Comparison of ENCODE assay signal across 10 mouse cellular contexts in genomic region chr7:114892618-114893257, GRCm38 (mm10).
DNase-seq lines count a peak whose midpoint lies in the region; ATAC-seq lines count a peak whose summit lies in the region.
"Had no signal": no experiment of that assay in that cellular context is flagged by ENCODE, and none has a peak within 500 bp of the region (broad histone marks: within the 10 kb centered on the region; RNA-seq: fewer than 3 reads in every experiment).

No protein-coding gene starts in this region.

- ATAC-seq in hindbrain, embryonic 12.5 days (ENCODE audit: low FRiP score): peak; percentile 78
- peak; percentile 78 for ATAC-seq in hindbrain, embryonic 15.5 days (ENCODE audit: low FRiP score, low read depth)
- peak; percentile 55; the same call in 1 of the 2 replicates for ATAC-seq in midbrain, embryonic 15.5 days (replicated peaks)
- ATAC-seq: intestine, postnatal 0 days had no signal

- H3K4me1 ChIP-seq in hindbrain, embryonic 12.5 days: no peaks in the 10 kb centered on the region; the same call in 1 of the 2 replicates
- no peaks in the 10 kb centered on the region for H3K4me1 ChIP-seq in hindbrain, embryonic 10.5 days (replicated peaks)
- H3K4me1 ChIP-seq in hindbrain, embryonic 15.5 days (replicated peaks): 0 out of 2 replicates have a peak, but pooled peaks cover 8% of the 10 kb centered on the region
- peaks cover 8% of the 10 kb centered on the region; the same call in 1 of the 2 replicates for H3K4me1 ChIP-seq in midbrain, embryonic 15.5 days
- H3K4me1 ChIP-seq: stomach, embryonic 15.5 days had no signal

- no peak overlapping the region for H3K9ac ChIP-seq in hindbrain, embryonic 12.5 days
- H3K9ac ChIP-seq in hindbrain, embryonic 15.5 days: no peak overlapping the region
- no peak overlapping the region for H3K9ac ChIP-seq in midbrain, embryonic 15.5 days
- H3K9ac ChIP-seq: stomach, embryonic 15.5 days had no signal

- no peak overlapping the region for H3K4me3 ChIP-seq in hindbrain, embryonic 12.5 days
- H3K4me3 ChIP-seq in hindbrain, embryonic 10.5 days: no peak overlapping the region
- H3K4me3 ChIP-seq in hindbrain, embryonic 15.5 days: no peak overlapping the region
- H3K4me3 ChIP-seq in midbrain, embryonic 15.5 days: no peak overlapping the region
- H3K4me3 ChIP-seq: stomach, embryonic 15.5 days had no signal

- DNase-seq in hindbrain, embryonic 10.5 days (ENCODE audit: low spot score): no peak
- peak; percentile 72 to 86 for DNase-seq in cerebellum, postnatal 10 days
- DNase-seq in urinary bladder, postnatal 36 days (ENCODE audit: low spot score in 2 of 2): no peak
- no peak for DNase-seq in thymus, postnatal 4 days
- DNase-seq in lung, postnatal 14 days: no peak

- H3K4me2 ChIP-seq in hindbrain, embryonic 12.5 days (replicated peaks): no peak overlapping the region
- no peak overlapping the region for H3K4me2 ChIP-seq in hindbrain, embryonic 15.5 days
- H3K4me2 ChIP-seq in midbrain, embryonic 15.5 days: no peak overlapping the region
- H3K4me2 ChIP-seq: stomach, embryonic 15.5 days had no signal

- H3K9me3 ChIP-seq in hindbrain, embryonic 12.5 days (replicated peaks): no peaks in the 10 kb centered on the region
- no peaks in the 10 kb centered on the region for H3K9me3 ChIP-seq in hindbrain, embryonic 10.5 days
- H3K9me3 ChIP-seq in hindbrain, embryonic 15.5 days: no peaks in the 10 kb centered on the region
- H3K9me3 ChIP-seq in midbrain, embryonic 15.5 days: no peaks in the 10 kb centered on the region
- H3K9me3 ChIP-seq: stomach, embryonic 15.5 days had no signal

- H3K27me3 ChIP-seq in hindbrain, embryonic 12.5 days: no peaks in the 10 kb centered on the region
- no peaks in the 10 kb centered on the region for H3K27me3 ChIP-seq in hindbrain, embryonic 10.5 days (ENCODE audit: insufficient read depth, poor library complexity, severe bottlenecking)
- no peaks in the 10 kb centered on the region for H3K27me3 ChIP-seq in hindbrain, embryonic 15.5 days
- no peaks in the 10 kb centered on the region for H3K27me3 ChIP-seq in midbrain, embryonic 15.5 days (replicated peaks)
- H3K27me3 ChIP-seq: stomach, embryonic 15.5 days had no signal

- peak overlapping the region; percentile 14 for H3K27ac ChIP-seq in hindbrain, embryonic 12.5 days
- no peak overlapping the region for H3K27ac ChIP-seq in hindbrain, embryonic 10.5 days
- peak overlapping the region; percentile 63 for H3K27ac ChIP-seq in hindbrain, embryonic 15.5 days (replicated peaks)
- 0 out of 2 replicates have a peak overlapping the region, but pooled peaks have one; percentile 37 for H3K27ac ChIP-seq in midbrain, embryonic 15.5 days
- H3K27ac ChIP-seq: stomach, embryonic 15.5 days had no signal

- no peaks in the 10 kb centered on the region for H3K36me3 ChIP-seq in hindbrain, embryonic 12.5 days
- H3K36me3 ChIP-seq in hindbrain, embryonic 10.5 days: no peaks in the 10 kb centered on the region
- no peaks in the 10 kb centered on the region for H3K36me3 ChIP-seq in hindbrain, embryonic 15.5 days
- no peaks in the 10 kb centered on the region for H3K36me3 ChIP-seq in midbrain, embryonic 15.5 days (replicated peaks)
- H3K36me3 ChIP-seq: stomach, embryonic 15.5 days had no signal

Comparison
In these comparisons a context has a peak if more than half of its experiments do, and no peak if none do; other contexts are left out.
1. DNase-seq: peak in cerebellum, postnatal 10 days (2 of 2); none in hindbrain, embryonic 10.5 days (single experiment), urinary bladder, postnatal 36 days (0 of 2), thymus, postnatal 4 days (single experiment) and lung, postnatal 14 days (single experiment).
2. Peak in every context shown above with its lines, with median percentiles within 50 percentile points of each other: ATAC-seq.